Mouse (Mus musculus): ENCODE data around the gene Acot7. TPM values are rescaled to one million over a fixed set of nuclear protein-coding genes. Genes with fewer than 3 reads are reported as not detected.
A peak's percentile ranks its signal among the peaks of the same experiment; 100 is the strongest.

Acot7 gene
- total and polyA plus RNA-seq, 2 experiments from 2014 or later: 249 to 488 TPM

GRCm38 (mm10) chr4:152317631-152318033 lies 139.7 kb downstream of the Acot7 start:
- Histone ChIP-seq H3K4me2 (ENCODE audit: low read depth, low read length) (no peak overlapping the region), H3K4me1 (ENCODE audit: insufficient read depth, low read length) (peaks cover 12% of the 10 kb centered on the region; the same call in 1 of the 2 replicates), H3K36me3 (ENCODE audit: insufficient read depth, low read length) (no peaks in the 10 kb centered on the region), H3K27me3 (ENCODE audit: insufficient read depth, low read length) (peaks cover 27% of the 10 kb centered on the region), H3K4me3 (ENCODE audit: low read length) (no peak overlapping the region), H3K27ac (no peak overlapping the region), H3K9me3 (ENCODE audit: low read length) (no peaks in the 10 kb centered on the region), H3K9ac (replicated peaks; ENCODE audit: low read length) (no peak overlapping the region)
- no peak for ATAC-seq
- 61% methylated on average over 6 of the region's 6 CpGs for WGBS
- no peak for DNase-seq (ENCODE audit: low spot score)
- no peak for TF ChIP-seq CTCF (IDR thresholded peaks at IDR 0.05; ENCODE audit: low read depth)

- no peak for ATAC-seq
- Histone ChIP-seq H3K27ac (no peak within 1 kb of the TSS), H3K36me3 (ENCODE audit: insufficient read depth, low read length) (no peaks in the 10 kb centered on the region), H3K9ac (replicated peaks; ENCODE audit: low read length) (0 out of 2 replicates have a peak within 1 kb of the TSS, but pooled peaks have one; percentile 13), H3K9me3 (ENCODE audit: low read length) (no peaks in the 10 kb centered on the region), H3K4me3 (ENCODE audit: low read length) (no peak within 1 kb of the TSS), H3K27me3 (ENCODE audit: insufficient read depth, low read length) (peaks cover 27% of the 10 kb centered on the region), H3K4me2 (ENCODE audit: low read depth, low read length) (0 out of 2 replicates have a peak within 1 kb of the TSS, but pooled peaks have one; percentile 17), H3K4me1 (ENCODE audit: insufficient read depth, low read length) (0 out of 2 replicates have a peak, but pooled peaks cover 2% of the 10 kb centered on the region)
- peak; percentile 55 for DNase-seq (ENCODE audit: low spot score)
- TF ChIP-seq CTCF (IDR thresholded peaks at IDR 0.05; ENCODE audit: low read depth): peak; percentile 62
- 4% methylated on average over 26 of the region's 26 CpGs for WGBS
Observed at GRCm38 (mm10) chr4:152318517-152319234, 140.7 kb downstream of the Acot7 start, which contains the start of gene Rnf207. Gene Rnf207 (minus strand): TSS chr4:152318993.

Other genes with a start within 250 kb of the Acot7 start
- 94.5 and 108 TPM in 2 replicates for gene Dnajc11, start 244.4 kb upstream of the Acot7 start, total RNA-seq (2014; rRNA removed)
- 64.1 and 65.6 TPM in 2 replicates for gene Dnajc11, start 244.4 kb upstream of the Acot7 start, polyA plus RNA-seq (2015; fragmentation: Nextera tagmentation; extraction: Ambion mirVana)
- gene Thap3, start 189.1 kb upstream of the Acot7 start, total RNA-seq (2014; rRNA removed): 12.1 and 14.9 TPM in 2 replicates
- 42.1 and 47.3 TPM in 2 replicates for gene Thap3, start 189.1 kb upstream of the Acot7 start, polyA plus RNA-seq (2015; fragmentation: Nextera tagmentation; extraction: Ambion mirVana)
- gene Phf13, start 181.9 kb upstream of the Acot7 start, total RNA-seq (2014; rRNA removed): 19.9 and 20.8 TPM in 2 replicates
- 14.6 and 15.0 TPM in 2 replicates for gene Phf13, start 181.9 kb upstream of the Acot7 start, polyA plus RNA-seq (2015; fragmentation: Nextera tagmentation; extraction: Ambion mirVana)
- gene Klhl21, start 169.3 kb upstream of the Acot7 start, total RNA-seq (2014; rRNA removed): 12.3 and 14.0 TPM in 2 replicates
- 4.5 and 4.8 TPM in 2 replicates for gene Klhl21, start 169.3 kb upstream of the Acot7 start, polyA plus RNA-seq (2015; fragmentation: Nextera tagmentation; extraction: Ambion mirVana)
- gene Zbtb48, start 150.5 kb upstream of the Acot7 start, total RNA-seq (2014; rRNA removed): 7.0 and 8.6 TPM in 2 replicates
- gene Zbtb48, start 150.5 kb upstream of the Acot7 start, polyA plus RNA-seq (2015; fragmentation: Nextera tagmentation; extraction: Ambion mirVana): 10.7 and 16.2 TPM in 2 replicates
- 0.42 and 0.93 TPM in 2 replicates for gene Tas1r1, start 139.6 kb upstream of the Acot7 start, total RNA-seq (2014; rRNA removed)
- 1.7 TPM in 2 replicates for gene Tas1r1, start 139.6 kb upstream of the Acot7 start, polyA plus RNA-seq (2015; fragmentation: Nextera tagmentation; extraction: Ambion mirVana)
- 33.0 and 39.4 TPM in 2 replicates for gene Nol9, start 138.8 kb upstream of the Acot7 start, total RNA-seq (2014; rRNA removed)
- 17.1 and 17.9 TPM in 2 replicates for gene Nol9, start 138.8 kb upstream of the Acot7 start, polyA plus RNA-seq (2015; fragmentation: Nextera tagmentation; extraction: Ambion mirVana)
- gene Plekhg5, start 105.6 kb upstream of the Acot7 start, total RNA-seq (2014; rRNA removed): 20.7 and 21.0 TPM in 2 replicates
- gene Plekhg5, start 105.6 kb upstream of the Acot7 start, polyA plus RNA-seq (2015; fragmentation: Nextera tagmentation; extraction: Ambion mirVana): 13.1 and 13.3 TPM in 2 replicates
- gene Tnfrsf25, start 62.2 kb upstream of the Acot7 start, total RNA-seq (2014; rRNA removed): 0.22 and 1.6 TPM in 2 replicates
- gene Tnfrsf25, start 62.2 kb upstream of the Acot7 start, polyA plus RNA-seq (2015; fragmentation: Nextera tagmentation; extraction: Ambion mirVana): 0.48 and 0.62 TPM in 2 replicates
- gene Espn, start 25.8 kb upstream of the Acot7 start, total RNA-seq (2014; rRNA removed): 0.47 and 1.4 TPM in 2 replicates
- gene Espn, start 25.8 kb upstream of the Acot7 start, polyA plus RNA-seq (2015; fragmentation: Nextera tagmentation; extraction: Ambion mirVana): 0.71 and 0.79 TPM in 2 replicates
- gene Hes2, start 19.3 kb upstream of the Acot7 start, total RNA-seq (2014; rRNA removed): not detected in 2 replicates
- gene Hes2, start 19.3 kb upstream of the Acot7 start, polyA plus RNA-seq (2015; fragmentation: Nextera tagmentation; extraction: Ambion mirVana): not detected in 2 replicates
- 167 and 170 TPM in 2 replicates for gene Gpr153, start 96.1 kb downstream of the Acot7 start, total RNA-seq (2014; rRNA removed)
- gene Gpr153, start 96.1 kb downstream of the Acot7 start, polyA plus RNA-seq (2015; fragmentation: Nextera tagmentation; extraction: Ambion mirVana): 17.1 and 19.0 TPM in 2 replicates
- gene Hes3, start 113.5 kb downstream of the Acot7 start, total RNA-seq (2014; rRNA removed): 0.26 and 0.40 TPM in 2 replicates
- gene Hes3, start 113.5 kb downstream of the Acot7 start, polyA plus RNA-seq (2015; fragmentation: Nextera tagmentation; extraction: Ambion mirVana): 0.15 and 0.19 TPM in 2 replicates
- 35.3 and 42.6 TPM in 2 replicates for gene Icmt, start 119.1 kb downstream of the Acot7 start, total RNA-seq (2014; rRNA removed)
- gene Icmt, start 119.1 kb downstream of the Acot7 start, polyA plus RNA-seq (2015; fragmentation: Nextera tagmentation; extraction: Ambion mirVana): 15.9 and 16.4 TPM in 2 replicates
- gene Rnf207, start 140.9 kb downstream of the Acot7 start, total RNA-seq (2014; rRNA removed): 5.7 and 7.7 TPM in 2 replicates
- gene Rnf207, start 140.9 kb downstream of the Acot7 start, polyA plus RNA-seq (2015; fragmentation: Nextera tagmentation; extraction: Ambion mirVana): 6.6 and 6.9 TPM in 2 replicates
- gene Rpl22, start 147.6 kb downstream of the Acot7 start, total RNA-seq (2014; rRNA removed): 164 and 185 TPM in 2 replicates
- 156 and 176 TPM in 2 replicates for gene Rpl22, start 147.6 kb downstream of the Acot7 start, polyA plus RNA-seq (2015; fragmentation: Nextera tagmentation; extraction: Ambion mirVana)
- 60.1 and 61.2 TPM in 2 replicates for gene Chd5, start 160.5 kb downstream of the Acot7 start, total RNA-seq (2014; rRNA removed)
- 65.6 and 69.7 TPM in 2 replicates for gene Chd5, start 160.5 kb downstream of the Acot7 start, polyA plus RNA-seq (2015; fragmentation: Nextera tagmentation; extraction: Ambion mirVana)